Mouse (Mus musculus): ENCODE measurements around the gene Sgsm1. TPM values are rescaled to one million over a fixed set of nuclear protein-coding genes. Genes with fewer than 3 reads are reported as not detected.

Sgsm1 gene
- total RNA-seq, 2 experiments from 2014 or later, result 0.74 to 1.1 TPM

GRCm38 (mm10) chr5:113286591-113287520 is 23.7 kb downstream of the Sgsm1 start:
- intact Hi-C loops (cut with DNase I), result no loop called here
- peak; percentile 17 to 58 for DNase-seq

- DNase-seq, result no peak
- intact Hi-C loops (cut with DNase I), result no loop called here
These were observed 24.5 kb downstream of the Sgsm1 start for GRCm38 (mm10) chr5:113286048-113286447.

- DNase-seq, result no peak
- intact Hi-C loops (cut with DNase I), result no loop called here
These were observed 25.0 kb downstream of the Sgsm1 start for GRCm38 (mm10) chr5:113285541-113285940.

- intact Hi-C loops (cut with DNase I), result no loop called here
- DNase-seq, result no peak
These were observed 26.9 kb downstream of the Sgsm1 start for GRCm38 (mm10) chr5:113283726-113284125.

- DNase-seq, result no peak
- intact Hi-C loops (cut with DNase I), result no loop called here
These were observed 29.0 kb downstream of the Sgsm1 start for GRCm38 (mm10) chr5:113281557-113281956.

GRCm38 (mm10) chr5:113280138-113280856 is 30.3 kb downstream of the Sgsm1 start:
- peak in 1 of 2 experiments; percentile 24 for DNase-seq
- intact Hi-C loops (cut with DNase I), result no loop called here

- DNase-seq, result no peak
- intact Hi-C loops (cut with DNase I), result no loop called here
These were observed 34.7 kb downstream of the Sgsm1 start for GRCm38 (mm10) chr5:113275839-113276238.

GRCm38 (mm10) chr5:113271207-113271811 is 39.3 kb downstream of the Sgsm1 start:
- DNase-seq, result peak; percentile 23 to 40
- intact Hi-C loops (cut with DNase I), result no loop called here

GRCm38 (mm10) chr5:113270043-113270442 is 40.5 kb downstream of the Sgsm1 start:
- intact Hi-C loops (cut with DNase I), result no loop called here
- DNase-seq, result no peak

GRCm38 (mm10) chr5:113268246-113268645 is 42.3 kb downstream of the Sgsm1 start:
- intact Hi-C loops (cut with DNase I), result no loop called here
- no peak for DNase-seq

GRCm38 (mm10) chr5:113265637-113266036 is 44.9 kb downstream of the Sgsm1 start:
- DNase-seq, result no peak
- intact Hi-C loops (cut with DNase I), result no loop called here

- DNase-seq, result no peak
- intact Hi-C loops (cut with DNase I), result no loop called here
These were observed 59.8 kb downstream of the Sgsm1 start for GRCm38 (mm10) chr5:113250806-113251205.

- intact Hi-C loops (cut with DNase I), result no loop called here
- no peak for DNase-seq
These were observed 61.2 kb downstream of the Sgsm1 start for GRCm38 (mm10) chr5:113249263-113249930.

GRCm38 (mm10) chr5:113230196-113230595 is 80.4 kb downstream of the Sgsm1 start:
- intact Hi-C loops (cut with DNase I), result no loop called here
- DNase-seq, result no peak

- intact Hi-C loops (cut with DNase I), result loop anchor here (1.0 kb wide), 3 partner anchors 46 to 127 kb away; no protein-coding TSS in a partner anchor
- DNase-seq, result peak; percentile 87 to 93
These were observed 83.9 kb downstream of the Sgsm1 start, which contains the start of gene Tmem211 for GRCm38 (mm10) chr5:113226632-113227102. Gene Tmem211, plus strand, starts transcription at chr5:113226909.

- intact Hi-C loops (cut with DNase I), result loop anchor here (1.0 kb wide), 3 partner anchors 46 to 127 kb away; no protein-coding TSS in a partner anchor
These were observed 84.7 kb downstream of the Sgsm1 start for GRCm38 (mm10) chr5:113225686-113226435.

GRCm38 (mm10) chr5:113225271-113225670 is 85.3 kb downstream of the Sgsm1 start:
- DNase-seq, result peak in 1 of 2 experiments; percentile 55
- intact Hi-C loops (cut with DNase I), result no loop called here

More at GRCm38 (mm10) chr5:113225686-113226435, 84.7 kb downstream of the Sgsm1 start:
- no peak for DNase-seq

GRCm38 (mm10) chr5:113223888-113224287 is 86.7 kb downstream of the Sgsm1 start:
- DNase-seq, result no peak
- intact Hi-C loops (cut with DNase I), result no loop called here

GRCm38 (mm10) chr5:113221147-113221865 is 89.3 kb downstream of the Sgsm1 start, which contains the start of gene 2900026A02Rik:
Gene 2900026A02Rik, minus strand, starts transcription at chr5:113221236.
- DNase-seq, result peak; percentile 82 to 85
- intact Hi-C loops (cut with DNase I), result loop anchor here (1.0 to 2.0 kb wide), 3 partner anchors 13 to 41 kb away; no protein-coding TSS in a partner anchor
